Mouse (Mus musculus) heart, postnatal 4 days (tissue): Measurements from ENCODE around the gene E2f1. TPM values are rescaled to one million over a fixed set of nuclear protein-coding genes. Genes with fewer than 3 reads are reported as not detected.

ENCODE experiments used
- DNase-seq: peaks from one replicate; pipeline ENCODE4 v3.0.0; 2021
- total RNA-seq, 2 experiments: library from RNA; stranded (reverse); gene quantifications; 2 replicates each; pipeline ENCODE4 v1.2.3; 2021

Gene E2f1
- total RNA-seq, result 10 to 100 TPM; 32.3 to 35.6 TPM

DNA sequence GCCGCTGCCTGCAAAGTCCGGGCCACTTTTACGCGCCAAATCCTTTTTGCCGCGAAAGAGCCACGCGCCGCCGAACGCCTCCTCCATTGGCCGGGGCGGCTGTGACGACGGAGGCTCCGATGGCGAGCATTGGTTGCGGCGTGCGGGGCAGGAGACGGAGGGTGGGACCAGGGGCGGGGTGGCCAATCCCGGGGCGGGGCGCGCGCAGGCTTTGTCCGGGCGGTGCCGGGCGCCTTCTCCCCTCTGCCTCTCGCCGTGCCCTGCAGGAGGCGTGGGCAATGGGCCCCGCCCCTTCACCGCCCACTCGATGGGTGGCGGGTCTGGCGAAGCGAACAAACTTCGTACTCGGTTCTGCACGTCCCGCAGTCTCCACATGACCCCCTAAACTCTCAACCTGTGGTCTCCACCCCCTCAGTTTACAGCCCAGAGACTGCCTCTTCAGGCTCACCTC lies at the start of gene E2f1:
E2f1 (minus strand) TSS at position 57 of the 451 bp plus-strand sequence.
- DNase-seq, result peak; percentile 97

DNA sequence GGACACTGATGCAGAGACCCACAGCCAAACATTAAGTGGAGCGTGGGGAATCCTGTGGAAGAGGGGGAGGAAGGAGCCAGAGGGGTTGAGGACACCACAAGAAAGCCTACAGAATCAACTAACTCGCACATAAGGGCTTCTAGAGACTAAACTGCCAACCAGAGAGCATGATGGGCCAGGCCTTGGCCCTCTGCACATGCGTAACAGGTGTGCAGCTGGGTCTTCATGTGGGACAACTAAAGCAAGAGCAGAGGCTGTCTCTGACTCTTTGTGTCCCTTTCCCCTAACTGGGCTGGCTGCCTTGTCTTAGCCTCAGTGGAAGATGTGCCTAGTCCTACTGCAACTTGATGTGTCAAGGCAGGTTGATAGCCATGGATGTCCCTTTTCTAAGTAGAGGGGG lies 47.4 kb upstream of the E2f1 start:
- no peak for DNase-seq

DNA sequence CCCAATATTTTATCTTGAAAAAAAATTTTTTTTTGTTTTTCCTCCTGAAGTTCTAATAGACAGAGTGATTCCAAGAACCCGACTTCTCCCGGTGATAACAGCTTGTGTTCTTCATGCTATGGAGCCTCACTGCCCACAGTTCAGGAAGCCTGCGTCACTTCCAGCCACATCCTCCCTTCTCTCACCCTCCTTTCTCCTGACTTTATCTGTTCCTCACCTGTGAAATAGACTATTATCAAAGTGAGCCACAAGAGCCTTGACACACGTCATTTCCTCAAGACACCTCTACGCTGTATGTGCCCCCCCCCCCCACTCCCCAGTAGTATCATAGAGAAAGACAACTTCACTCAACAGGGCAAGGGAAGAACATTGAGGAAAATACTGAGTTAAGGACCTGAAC lies 46.0 kb upstream of the E2f1 start:
- DNase-seq, result no peak

DNA sequence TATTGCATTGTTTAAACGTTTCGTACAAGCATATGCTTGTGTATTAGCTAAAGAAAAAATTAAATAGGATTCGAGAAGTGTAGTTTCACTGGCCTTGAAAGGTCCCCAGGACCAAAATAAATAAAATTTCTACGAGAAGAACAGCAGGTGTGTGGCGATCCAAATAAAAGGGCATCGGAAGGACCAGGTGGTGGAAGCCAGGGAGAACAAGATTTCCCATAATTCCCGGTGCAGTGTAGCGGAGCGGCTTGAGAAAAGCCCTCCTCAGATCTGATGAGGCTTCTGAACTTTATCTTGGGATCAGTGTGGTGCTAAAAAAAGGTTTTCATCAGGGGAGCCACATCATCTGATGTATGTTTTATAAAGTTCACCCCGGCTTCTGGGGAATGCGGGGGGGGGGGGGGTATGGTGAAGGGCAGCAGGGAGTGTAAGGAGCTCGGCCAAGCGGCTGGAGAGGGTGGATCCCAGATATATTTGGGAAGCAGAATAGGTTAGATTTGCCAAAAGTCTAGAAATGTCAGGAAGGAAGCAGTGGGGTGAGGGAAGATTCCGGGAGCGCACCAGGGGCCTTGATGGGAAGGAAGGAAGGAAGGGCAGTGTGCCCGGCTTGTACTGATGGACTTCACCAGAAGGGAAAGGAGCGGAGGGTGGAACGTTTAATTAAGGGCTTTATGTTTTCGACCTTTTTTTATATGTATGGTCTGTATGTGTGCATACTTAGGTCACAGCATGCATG lies 45.3 kb upstream of the E2f1 start:
- DNase-seq, result peak; percentile 18

DNA sequence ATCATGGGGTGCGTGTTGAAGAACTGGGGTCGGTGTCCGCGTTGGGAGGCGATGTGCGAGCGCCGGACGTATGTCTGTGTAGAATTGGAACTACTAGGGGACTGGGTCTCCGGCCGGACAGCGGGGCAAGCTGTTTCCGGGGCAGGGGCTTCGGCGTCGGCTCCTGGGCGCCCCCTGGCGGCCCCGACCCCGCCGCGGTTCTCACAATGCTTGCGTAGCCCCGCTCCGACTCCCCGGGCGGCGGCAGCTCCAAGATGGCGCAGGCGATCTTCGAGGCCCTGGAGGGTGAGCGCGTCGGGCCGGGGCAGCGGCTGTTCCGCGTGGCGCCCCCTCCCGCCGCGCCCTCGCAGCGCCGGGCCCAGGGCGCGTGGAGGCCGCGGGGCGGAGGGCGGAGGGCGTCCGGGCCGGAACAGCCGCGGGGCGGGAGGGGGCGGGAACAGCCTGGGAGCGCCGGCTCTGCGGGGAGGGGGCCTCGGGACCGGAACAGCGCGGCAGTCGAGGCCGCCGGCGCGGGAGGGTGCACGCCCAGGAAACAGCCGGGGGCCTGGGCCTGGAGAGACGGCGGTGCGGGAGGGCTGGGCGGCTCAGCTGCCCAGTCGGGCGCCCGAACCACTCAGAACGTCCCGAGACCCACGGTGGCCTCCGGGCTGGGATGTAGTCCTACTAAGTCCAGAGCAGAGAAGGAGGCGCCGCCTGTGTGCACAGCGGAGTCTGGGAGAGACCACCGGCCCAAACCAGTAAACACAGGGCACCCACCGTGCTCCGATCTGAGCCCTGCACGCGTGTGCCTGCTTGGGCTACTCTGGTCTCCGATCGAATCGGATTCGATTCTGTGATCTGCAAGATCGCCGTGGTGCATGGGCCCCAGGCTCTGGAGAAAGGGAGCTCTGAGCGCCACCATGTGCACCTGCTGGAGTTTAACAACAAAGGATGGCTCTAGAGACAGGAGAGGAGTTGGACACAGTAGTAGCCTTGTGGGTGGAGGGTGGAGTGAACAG lies 43.7 kb upstream of the E2f1 start, which contains the start of the genes Zfp341 and 4930519P11Rik:
Zfp341 (plus strand) TSS at position 180 of the 998 bp plus-strand sequence.
4930519P11Rik (minus strand) TSS at position 320 of the 998 bp plus-strand sequence.
- DNase-seq, result peak; percentile 93

DNA sequence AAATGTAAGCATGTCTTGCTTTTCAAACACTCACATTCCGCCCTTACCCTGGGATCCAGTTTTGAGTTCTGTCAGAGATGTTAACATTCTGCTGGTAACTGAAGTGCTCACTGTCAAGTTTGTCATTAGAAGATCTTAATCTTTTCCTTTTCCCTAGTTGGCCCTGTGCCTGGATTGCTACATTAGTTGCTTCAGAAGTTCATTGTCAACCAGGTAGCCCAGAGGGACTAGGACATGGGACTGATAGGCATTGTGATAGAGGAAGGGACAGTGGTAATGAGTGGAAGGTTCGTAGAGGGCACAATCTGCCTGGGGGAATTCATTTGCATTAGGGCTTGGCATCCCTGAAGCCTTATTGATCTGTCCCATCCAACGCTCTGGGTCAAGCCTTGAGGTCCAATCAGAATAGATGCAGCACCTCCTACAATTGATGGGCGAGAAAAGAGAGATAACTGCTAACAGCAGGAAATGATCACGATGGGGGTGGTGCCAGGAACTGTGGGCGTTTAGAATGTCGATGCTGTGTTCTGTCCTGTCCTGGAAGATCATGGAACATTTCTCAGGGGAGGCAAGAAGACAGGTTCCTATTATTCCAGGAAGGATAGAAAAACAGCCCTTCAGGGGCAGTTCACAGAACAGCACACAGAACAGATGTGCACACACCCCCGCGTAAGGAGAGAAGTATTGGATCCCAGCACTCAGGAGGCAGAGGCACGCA lies 39.5 kb upstream of the E2f1 start:
- no peak for DNase-seq

DNA sequence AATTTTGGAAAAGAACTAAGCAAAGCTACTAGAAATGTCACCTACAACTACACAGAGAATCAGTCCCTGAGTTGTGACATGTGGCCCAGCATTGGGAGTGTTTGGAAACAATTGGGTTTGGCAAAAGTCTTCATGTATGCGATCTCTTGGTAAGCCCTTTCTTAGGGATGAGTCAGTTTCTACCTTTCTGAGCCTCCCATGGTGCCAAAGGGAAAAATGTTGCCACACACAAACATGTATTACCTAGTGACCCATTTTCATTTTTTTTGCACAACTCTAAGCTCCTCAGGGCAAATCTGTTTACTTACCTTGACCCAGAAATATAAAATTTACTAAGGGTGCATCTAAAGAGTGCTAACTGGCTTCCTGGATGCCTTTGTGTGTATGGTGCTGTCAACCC lies 37.3 kb upstream of the E2f1 start:
- no peak for DNase-seq

DNA sequence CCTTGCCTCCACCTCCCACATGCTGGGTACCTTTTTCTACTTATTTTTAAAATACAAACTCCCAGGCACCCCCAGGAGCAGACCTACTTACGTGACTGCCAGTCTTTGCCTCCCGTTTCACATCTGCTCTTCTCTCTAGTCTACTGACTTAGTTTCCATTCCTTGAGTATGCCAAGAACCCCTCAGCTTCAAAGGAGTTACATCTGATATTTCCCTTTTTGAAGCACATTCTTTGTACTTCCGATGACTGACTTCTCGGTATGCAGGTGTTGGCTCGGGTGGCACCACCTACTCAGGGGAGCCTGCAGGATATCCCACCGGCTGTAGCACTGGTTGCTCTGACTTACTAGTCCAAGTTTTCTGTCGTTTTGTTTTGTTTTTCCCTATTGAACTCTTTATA lies 34.5 kb upstream of the E2f1 start:
- no peak for DNase-seq

DNA sequence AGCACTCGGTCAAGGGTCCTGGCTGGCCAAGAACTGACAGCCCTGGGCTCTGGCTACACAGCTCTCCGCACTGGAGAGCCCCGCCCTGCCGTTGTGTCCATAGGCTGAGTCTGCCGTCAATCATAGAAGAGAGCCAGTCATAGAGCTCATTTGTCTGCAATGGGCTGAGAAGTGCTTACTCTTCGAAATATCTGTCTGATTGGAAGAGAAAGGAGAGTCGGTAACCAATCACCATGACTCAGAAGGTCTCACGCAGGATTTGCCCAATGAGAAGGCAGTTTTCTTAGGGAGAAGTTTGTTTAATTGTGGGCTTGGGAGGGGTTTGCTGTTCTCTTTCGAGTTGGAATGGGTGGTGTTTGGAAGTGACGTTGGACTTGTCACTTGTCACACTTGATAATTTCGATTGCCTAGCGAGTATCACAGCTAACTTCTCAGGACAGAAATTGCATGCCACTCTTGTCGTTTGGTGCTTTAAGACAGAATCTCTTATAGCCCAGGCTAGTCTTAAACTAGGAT lies 34.0 kb upstream of the E2f1 start, which contains the start of gene Pxmp4:
Pxmp4 (minus strand) TSS at position 71 of the 516 bp plus-strand sequence.
- DNase-seq, result peak; percentile 99

DNA sequence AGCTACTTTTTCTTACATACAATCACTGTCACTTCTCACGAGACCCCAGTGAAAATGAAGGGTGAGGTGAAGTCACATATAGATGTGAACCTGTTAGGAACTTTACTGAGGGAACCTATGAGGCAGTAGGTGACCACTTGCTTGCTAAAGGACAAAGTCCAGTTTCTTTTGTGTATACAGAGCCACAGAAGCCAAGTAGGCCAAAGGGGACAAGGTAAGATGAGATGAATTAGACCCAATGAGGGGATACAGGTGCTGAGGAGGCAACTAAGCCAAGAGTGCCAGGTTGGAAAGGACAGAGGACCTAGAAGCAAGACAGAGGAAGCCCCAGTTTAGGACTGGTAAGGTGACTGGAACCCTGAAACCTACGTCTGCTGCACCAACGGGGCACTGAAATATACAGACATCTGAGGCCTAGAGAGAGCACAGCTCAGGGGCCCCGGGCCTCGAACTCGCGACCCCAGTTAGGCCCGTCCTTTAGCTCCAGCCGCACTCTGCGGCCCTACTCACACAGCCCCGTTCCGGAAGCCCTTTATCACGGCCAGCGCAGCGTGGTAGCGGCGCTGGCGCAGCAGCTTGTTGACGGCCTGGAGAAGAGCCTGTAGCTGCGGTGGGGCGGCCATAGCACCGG lies 33.4 kb upstream of the E2f1 start:
- DNase-seq, result no peak

DNA sequence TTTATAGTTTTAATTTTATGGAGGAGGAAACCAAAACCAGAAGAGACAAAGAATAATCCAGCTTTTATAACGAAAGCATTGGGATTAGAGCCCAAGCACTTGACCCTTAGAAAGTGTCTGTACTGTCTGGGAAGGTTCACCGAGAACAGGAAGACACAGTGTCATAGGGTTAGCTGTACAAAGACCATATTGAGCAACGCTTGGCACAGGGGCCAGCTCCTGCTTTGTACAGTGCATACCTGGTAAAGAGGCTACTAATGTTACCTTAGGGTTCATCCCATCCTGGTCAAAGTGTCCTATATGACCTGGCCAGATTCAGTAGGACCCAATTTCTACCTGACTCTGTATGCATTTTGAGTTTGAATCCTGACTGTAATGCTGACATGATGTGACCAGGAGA lies 31.6 kb upstream of the E2f1 start:
- DNase-seq, result no peak

DNA sequence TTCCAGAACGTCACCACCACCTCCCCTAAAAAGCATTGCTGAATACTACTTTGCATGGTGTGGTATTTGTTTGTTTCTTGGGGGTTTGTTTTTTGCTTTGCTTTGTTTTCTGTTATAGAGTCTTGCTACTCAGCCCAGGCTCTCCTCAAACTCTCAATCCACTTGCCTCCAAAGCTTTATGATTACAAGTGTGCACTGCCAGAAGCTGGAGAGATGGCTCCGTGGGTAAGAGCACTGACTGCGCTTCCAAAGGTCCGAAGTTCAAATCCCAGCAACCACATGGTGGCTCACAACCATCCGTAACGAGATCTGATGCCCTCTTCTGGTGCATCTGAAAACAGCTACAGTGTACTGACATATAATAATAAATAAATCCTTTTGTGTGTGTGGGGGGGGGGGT lies 30.9 kb upstream of the E2f1 start:
- no peak for DNase-seq

DNA sequence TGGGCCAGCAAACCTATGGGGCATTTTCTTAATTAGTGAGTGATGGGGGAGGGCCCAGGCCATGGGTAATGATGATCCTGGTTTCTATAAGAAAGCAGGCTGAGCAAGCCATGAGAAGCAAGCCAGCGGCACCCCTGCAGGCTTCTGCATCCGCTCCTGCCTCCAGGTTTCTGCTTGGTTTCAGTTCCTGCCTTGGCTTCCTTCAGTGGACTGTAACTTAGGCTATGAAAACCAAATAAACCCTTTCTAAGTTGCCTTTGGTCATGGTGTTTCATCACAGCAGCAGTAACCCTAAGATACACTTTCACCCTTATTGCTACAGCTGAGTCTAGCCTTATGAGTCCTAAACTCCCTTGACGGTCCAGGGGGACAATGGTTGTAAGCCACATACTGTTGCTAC lies 27.7 kb upstream of the E2f1 start:
- no peak for DNase-seq

DNA sequence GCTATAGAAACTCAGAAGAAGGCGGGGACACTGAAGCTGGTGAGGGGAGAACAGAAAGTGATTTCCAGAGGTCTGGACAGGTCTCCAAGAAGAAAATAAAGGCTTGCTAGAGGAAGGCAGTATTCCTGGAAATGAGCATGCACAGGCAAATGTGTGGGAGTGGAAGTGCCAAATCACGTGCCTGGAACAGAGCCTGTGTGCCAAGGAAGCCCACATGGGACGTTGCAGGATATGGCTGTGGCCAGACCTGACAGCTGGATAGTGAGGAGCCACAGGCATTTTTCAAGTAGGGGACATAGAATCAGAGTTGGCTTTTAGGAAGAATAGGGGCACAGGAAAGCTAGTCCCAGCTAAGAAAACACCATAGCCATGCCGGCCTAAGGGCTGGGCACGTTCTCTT lies 26.1 kb upstream of the E2f1 start:
- DNase-seq, result peak; percentile 40

DNA sequence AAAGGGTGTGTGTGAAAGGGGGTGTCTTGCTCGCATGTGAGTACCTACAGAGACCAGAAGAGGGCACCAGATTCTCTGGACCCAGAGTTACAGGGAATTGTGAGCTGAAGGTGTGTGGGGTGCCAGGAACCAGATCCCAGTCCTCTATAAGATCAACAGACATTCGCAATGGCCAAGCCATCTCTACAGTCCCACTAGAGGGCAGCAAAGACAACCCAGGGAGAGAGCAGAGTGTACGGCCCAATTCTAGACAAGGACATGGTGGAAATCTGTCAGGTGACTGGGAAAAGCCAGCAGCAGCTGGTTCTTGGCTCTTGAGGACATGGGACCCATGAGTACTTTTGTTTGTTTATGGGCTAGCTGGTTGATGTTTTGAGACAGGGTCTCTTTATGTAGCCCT lies 23.3 kb upstream of the E2f1 start:
- DNase-seq, result peak; percentile 49

DNA sequence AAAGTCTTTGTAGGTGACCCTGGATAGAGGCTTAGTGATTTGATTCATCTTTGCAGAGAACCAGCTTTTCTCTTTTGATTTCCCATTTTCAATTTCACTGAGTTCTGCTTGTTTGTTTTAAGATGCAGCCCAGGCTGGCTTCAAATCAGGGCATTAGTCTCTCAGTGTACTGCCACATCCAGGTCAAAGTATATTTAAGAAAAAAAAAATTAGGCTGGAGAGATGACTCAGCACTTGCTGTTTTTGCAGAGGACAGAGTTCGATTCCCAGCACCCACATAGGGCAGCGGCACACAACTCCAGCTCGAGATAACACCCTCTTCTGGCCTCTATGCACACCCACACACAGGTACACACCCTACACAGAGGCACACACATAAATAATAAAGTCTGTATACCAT lies 21.5 kb upstream of the E2f1 start:
- no peak for DNase-seq

DNA sequence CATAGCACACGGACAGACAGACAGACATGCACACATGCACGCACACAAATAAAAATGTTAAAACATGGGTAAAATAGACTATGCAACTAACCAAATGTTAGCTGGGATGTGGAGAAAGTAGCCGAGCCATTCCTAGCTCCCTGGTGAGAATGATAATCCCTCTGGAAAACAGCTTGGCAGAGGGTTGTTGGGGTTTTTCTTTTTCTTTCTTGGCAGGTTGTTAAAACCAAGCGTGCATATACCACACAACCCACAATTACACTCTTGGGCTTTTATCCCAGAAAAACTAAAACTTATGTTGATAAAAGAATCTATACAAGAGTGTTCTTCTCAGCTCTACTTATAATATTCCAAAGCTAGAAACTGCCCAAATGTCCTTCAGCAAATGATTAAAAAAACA lies 19.4 kb upstream of the E2f1 start:
- no peak for DNase-seq

DNA sequence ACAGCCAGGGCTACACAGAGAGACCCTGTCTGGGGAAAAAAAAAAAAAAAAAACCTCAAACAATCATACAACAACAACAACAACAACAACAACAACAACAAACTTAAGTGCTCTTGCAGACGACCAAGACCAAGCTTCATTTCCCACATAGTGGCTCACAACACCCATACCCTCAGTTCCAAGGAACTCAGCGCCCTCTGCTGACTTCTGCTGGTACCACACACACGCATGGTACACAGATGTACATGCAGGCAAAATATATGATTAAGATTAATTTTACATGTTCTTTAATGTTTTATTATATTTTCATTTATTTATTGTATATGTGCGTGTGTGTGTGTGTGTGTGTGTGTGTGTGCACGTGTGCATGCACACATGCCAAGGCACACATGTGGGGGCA lies 16.7 kb upstream of the E2f1 start:
- DNase-seq, result peak; percentile 64

DNA sequence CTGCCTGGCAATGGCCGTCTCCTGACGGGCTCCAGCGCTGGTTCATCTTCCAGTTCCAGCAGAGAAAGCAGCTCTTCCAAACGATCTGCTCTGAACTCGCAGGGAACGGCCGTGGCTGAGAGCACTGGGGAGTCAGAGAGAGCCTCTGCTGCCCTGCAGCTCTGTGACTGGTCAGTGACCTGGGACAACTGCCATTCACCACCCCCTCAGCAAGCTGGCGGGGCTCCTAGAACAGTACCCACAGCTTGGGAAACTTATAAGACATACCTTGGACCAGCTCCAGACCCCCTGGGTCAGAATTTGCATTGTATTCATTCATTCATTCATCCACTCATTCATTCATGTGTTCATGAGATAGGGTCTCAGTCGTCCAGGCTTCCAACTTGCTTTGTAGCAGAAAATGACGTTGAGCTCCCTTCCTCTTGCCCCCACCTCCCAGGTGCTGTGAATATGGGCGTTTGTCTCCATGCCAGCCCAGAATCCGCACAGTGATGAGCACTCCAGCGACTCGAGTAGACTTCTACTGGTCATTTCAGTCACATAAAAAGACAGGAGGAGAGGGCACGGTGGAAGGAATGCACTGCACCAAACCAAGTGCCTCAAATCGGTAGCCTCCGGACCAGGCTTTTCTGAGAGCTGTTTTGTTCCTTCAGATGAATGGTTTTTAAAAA lies 15.4 kb upstream of the E2f1 start:
- DNase-seq, result no peak

DNA sequence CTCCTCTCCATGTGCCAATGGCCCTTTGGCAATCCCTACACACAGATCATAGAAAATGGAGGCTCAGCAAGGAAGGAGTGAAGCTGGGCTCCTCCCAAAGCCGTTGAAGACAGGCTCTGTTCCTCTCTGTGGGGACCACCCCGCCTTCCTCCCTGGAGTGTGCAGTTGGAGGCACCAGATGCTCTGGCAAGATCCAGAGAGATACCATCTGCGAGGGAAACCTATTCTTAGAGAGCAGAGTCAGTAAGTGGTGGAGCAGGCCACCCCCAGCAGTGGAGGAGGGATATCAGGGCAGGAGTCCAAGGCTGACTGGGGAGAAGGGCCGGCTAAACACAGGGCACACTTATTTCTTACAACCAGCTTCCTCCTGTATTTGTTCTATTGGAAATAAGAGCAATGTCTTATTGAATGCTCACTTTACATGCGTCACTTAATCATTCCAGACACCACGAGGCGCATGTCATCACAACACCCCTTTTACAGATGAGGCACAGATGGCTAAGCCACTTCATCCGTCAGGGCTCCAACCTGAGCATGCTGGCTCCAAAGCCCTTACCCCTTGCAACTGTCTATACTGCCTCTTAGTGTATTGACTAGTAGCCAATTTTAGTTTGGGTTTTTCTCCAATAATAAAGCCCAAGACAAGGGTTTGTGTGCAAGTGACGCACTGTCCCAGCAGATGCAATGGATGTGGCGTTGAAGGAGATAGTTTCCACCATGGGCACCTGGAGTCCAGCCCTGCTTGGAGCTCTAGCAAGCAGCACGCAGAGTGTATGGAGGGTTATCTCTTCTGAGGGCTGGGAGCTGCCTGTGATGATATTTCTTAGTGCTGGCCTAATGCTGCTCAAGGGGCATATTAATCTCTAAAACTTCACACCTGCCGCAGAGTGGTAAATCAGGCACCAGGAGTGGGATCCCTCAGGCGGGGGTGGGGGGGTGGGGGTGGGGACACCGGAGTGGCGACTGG lies 14.5 kb upstream of the E2f1 start:
- peak; percentile 21 for DNase-seq
